Mouse (Mus musculus) thymus, adult 2 months (tissue): ENCODE results near the gene Sirt4.

ENCODE experiments used
- CTCF ChIP-seq: fragments of 200-500 bp; IDR thresholded peaks from 2 replicates; pipeline ENCODE4 v1.5.1; 2012; ENCODE audit warnings: mild to moderate bottlenecking, control low read depth, low read length, moderate library complexity, borderline replicate concordance; ENCODE audit not compliant: control insufficient read depth, poor library complexity, insufficient read depth; ENCODE audit errors: extremely low read depth
- POLR2A ChIP-seq: fragments of 200-500 bp; IDR thresholded peaks from 2 replicates; pipeline ENCODE4 v1.6.1; 2012; ENCODE audit warnings: mild to moderate bottlenecking, low read length, control low read depth, moderate library complexity; ENCODE audit not compliant: control insufficient read depth, poor library complexity, insufficient read depth; ENCODE audit errors: extremely low read depth

- TF ChIP-seq POLR2A = no peak
- no peak for TF ChIP-seq CTCF
Measured at GRCm38 (mm10) chr5:115512375-115512774, 27.9 kb upstream of the Sirt4 start.
